In the genomic region with DNA sequence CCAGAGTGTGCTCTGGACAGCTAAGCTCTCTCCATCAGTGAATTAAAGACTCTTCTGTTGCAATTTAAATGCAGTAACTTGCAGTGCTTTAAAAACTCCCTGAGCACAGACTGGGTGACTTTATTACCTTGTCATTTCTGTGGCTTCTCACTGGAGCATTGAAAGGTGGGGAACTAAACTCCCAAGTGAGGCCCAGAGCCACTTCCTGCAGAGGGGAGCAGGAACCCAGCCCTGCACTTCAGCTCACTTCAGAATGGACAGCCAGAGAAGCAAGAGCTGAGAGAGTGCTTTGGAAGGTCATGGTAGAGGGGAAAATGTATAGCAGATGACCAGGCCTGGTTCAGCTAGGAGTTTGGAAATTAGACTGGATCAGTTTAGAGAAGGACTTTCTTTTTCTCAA, we compare ENCODE assay signal across 35 mouse cellular contexts.
"Had no signal": no experiment of that assay in that cellular context is flagged by ENCODE, and none has a peak within 500 bp of the region (broad histone marks: within the 10 kb centered on the region; RNA-seq: fewer than 3 reads in every experiment).

No protein-coding gene starts in this region.

- H3K4me3 ChIP-seq: heart, embryonic 10.5 days; heart, embryonic 12.5 days; heart, embryonic 13.5 days; heart, embryonic 15.5 days; hindbrain, embryonic 10.5 days; hindbrain, embryonic 12.5 days; hindbrain, embryonic 13.5 days; hindbrain, embryonic 15.5 days; intestine, embryonic 15.5 days; kidney, embryonic 15.5 days; layer of hippocampus, adult 2 months; left cerebral cortex, adult 2 months had no signal

- H3K4me2 ChIP-seq: heart, embryonic 11.5 days; heart, embryonic 12.5 days; heart, embryonic 13.5 days; heart, embryonic 15.5 days; hindbrain, embryonic 12.5 days; hindbrain, embryonic 13.5 days; hindbrain, embryonic 14.5 days; hindbrain, embryonic 15.5 days; intestine, embryonic 15.5 days; kidney, embryonic 15.5 days had no signal

- DNase-seq: heart, postnatal 10 days; heart, postnatal 14 days; heart, postnatal 36 days; heart, postnatal 4 days; kidney, adult 11 months; kidney, adult 18-20 months; kidney, adult 2 months; kidney, adult 8-10 months; kidney, adult 9 months; kidney, postnatal 10 days; kidney, postnatal 14 days; kidney, postnatal 25 days; kidney, postnatal 36 days; kidney, postnatal 4 days; layer of hippocampus, adult 9-11 months; layer of hippocampus, postnatal 36 days had no signal

- H3K9me3 ChIP-seq: heart, embryonic 10.5 days; heart, embryonic 12.5 days; heart, embryonic 13.5 days; heart, embryonic 15.5 days; hindbrain, embryonic 10.5 days; hindbrain, embryonic 12.5 days; hindbrain, embryonic 13.5 days; hindbrain, embryonic 15.5 days; intestine, embryonic 15.5 days; kidney, embryonic 15.5 days had no signal

- H3K27me3 ChIP-seq: heart, embryonic 12.5 days; heart, embryonic 13.5 days; heart, embryonic 15.5 days; hindbrain, embryonic 12.5 days; hindbrain, embryonic 13.5 days; hindbrain, embryonic 15.5 days; intestine, embryonic 15.5 days; kidney, embryonic 15.5 days had no signal

- H3K27ac ChIP-seq: heart, embryonic 10.5 days; heart, embryonic 13.5 days; heart, embryonic 15.5 days; hindbrain, embryonic 10.5 days; hindbrain, embryonic 12.5 days; hindbrain, embryonic 13.5 days; hindbrain, embryonic 14.5 days; hindbrain, embryonic 15.5 days; hindbrain, postnatal 0 days; intestine, embryonic 15.5 days; kidney, embryonic 15.5 days; kidney, postnatal 0 days; layer of hippocampus, adult 2 months; left cerebral cortex, adult 2 months had no signal

- H3K9ac ChIP-seq: heart, embryonic 12.5 days; heart, embryonic 13.5 days; heart, embryonic 15.5 days; hindbrain, embryonic 12.5 days; hindbrain, embryonic 13.5 days; hindbrain, embryonic 14.5 days; hindbrain, embryonic 15.5 days; intestine, embryonic 15.5 days; kidney, embryonic 15.5 days had no signal

- ATAC-seq: hindbrain, postnatal 0 days; inflammation-experienced regulatory T-cells, adult 6 months; intestine, embryonic 15.5 days; intestine, embryonic 16.5 days; intestine, postnatal 0 days had no signal

- H3K36me3 ChIP-seq: heart, embryonic 10.5 days; heart, embryonic 12.5 days; heart, embryonic 13.5 days; heart, embryonic 15.5 days; hindbrain, embryonic 10.5 days; hindbrain, embryonic 12.5 days; hindbrain, embryonic 13.5 days; hindbrain, embryonic 15.5 days; intestine, embryonic 15.5 days; kidney, embryonic 15.5 days had no signal

- H3K4me1 ChIP-seq: heart, embryonic 10.5 days; heart, embryonic 12.5 days; heart, embryonic 13.5 days; heart, embryonic 15.5 days; hindbrain, embryonic 10.5 days; hindbrain, embryonic 12.5 days; hindbrain, embryonic 13.5 days; hindbrain, embryonic 15.5 days; intestine, embryonic 15.5 days; kidney, embryonic 15.5 days had no signal
